Mouse (Mus musculus): ENCODE measurements around the gene Hdac4. TPM values are rescaled to one million over a fixed set of nuclear protein-coding genes. Genes with fewer than 3 reads are reported as not detected.

Hdac4 gene
- polyA plus RNA-seq, 1 experiment, result 22.6 TPM

- TF ChIP-seq CTCF (IDR thresholded peaks at IDR 0.05; ENCODE audit: insufficient read depth, low read length) (no peak), POLR2A (IDR thresholded peaks at IDR 0.05; ENCODE audit: borderline replicate concordance, extremely low read depth, low read depth, low read length) (no peak)
- 71% methylated on average over 3 of the region's 3 CpGs for whole genome bisulfite sequencing
Measured at GRCm38 (mm10) chr1:92096991-92097525, 98.4 kb downstream of the Hdac4 start.

DNA sequence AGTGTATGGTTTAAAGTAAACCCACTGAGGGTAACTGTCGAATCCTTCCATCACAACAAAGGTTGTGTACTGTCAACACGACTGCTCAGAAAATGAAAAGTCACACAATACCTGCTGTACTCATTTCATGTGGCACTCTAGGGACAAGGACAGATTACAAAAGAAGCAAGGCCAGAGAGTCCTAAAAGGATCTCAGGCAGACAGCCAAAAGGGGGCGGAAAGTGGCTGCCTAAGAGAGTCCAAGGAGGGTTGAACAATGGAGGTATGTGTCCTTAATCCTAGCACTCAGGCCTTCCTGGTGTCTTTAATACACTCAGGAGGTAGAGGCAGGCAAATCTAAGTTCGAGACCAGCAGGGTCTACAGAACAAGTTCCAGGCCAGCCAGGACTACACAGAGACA, 103.2 kb downstream of the Hdac4 start:
- DNase-seq, result no peak
- WGBS, result 81% methylated on average over 4 of the region's 4 CpGs
- no peak overlapping the region for H3K4me3 ChIP-seq (replicated peaks; ENCODE audit: extremely low read depth, low read depth, low read length)
- TF ChIP-seq CTCF (IDR thresholded peaks at IDR 0.05; ENCODE audit: insufficient read depth, low read length) (no peak), POLR2A (IDR thresholded peaks at IDR 0.05; ENCODE audit: borderline replicate concordance, extremely low read depth, low read depth, low read length) (no peak)
- H3K4me1 ChIP-seq (ENCODE audit: control insufficient read depth, insufficient read depth, low read length), result no peaks in the 10 kb centered on the region; the same call in 1 of the 2 replicates

More at GRCm38 (mm10) chr1:92096991-92097525, 98.4 kb downstream of the Hdac4 start:
- Histone ChIP-seq H3K4me1 (ENCODE audit: control insufficient read depth, insufficient read depth, low read length) (peaks cover 9% of the 10 kb centered on the region; the same call in 1 of the 2 replicates), H3K4me3 (replicated peaks; ENCODE audit: extremely low read depth, low read depth, low read length) (no peak overlapping the region)
- DNase-seq, result no peak

DNA sequence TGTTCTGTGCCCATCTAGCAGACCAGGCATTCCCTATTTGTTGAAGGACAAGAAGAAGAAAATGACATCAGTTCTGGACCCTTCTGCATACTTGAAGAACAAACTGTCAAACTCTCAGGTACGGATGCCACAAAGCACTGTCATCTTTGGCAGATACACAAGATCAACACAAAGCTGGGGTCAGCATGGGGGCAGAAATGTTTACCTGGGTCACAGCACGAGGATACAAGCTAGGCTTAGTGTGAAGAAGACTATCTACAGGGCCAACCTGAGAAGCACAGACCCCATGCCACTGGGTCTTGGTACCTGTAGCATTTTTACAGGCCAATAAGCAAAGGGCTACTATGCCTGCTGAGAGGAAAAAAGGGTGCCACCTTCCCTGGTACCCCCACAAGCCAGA, 107.7 kb downstream of the Hdac4 start:
- peaks cover 5% of the 10 kb centered on the region; the same call in 1 of the 2 replicates for H3K4me1 ChIP-seq (ENCODE audit: control insufficient read depth, insufficient read depth, low read length)
- no peak for TF ChIP-seq POLR2A (IDR thresholded peaks at IDR 0.05; ENCODE audit: borderline replicate concordance, extremely low read depth, low read depth, low read length)
- TF ChIP-seq CTCF (IDR thresholded peaks at IDR 0.05; ENCODE audit: insufficient read depth, low read length), result no peak
- DNase-seq, result no peak
- no peak overlapping the region for H3K4me3 ChIP-seq (replicated peaks; ENCODE audit: extremely low read depth, low read depth, low read length)
- WGBS, result 63% methylated on average over 2 of the region's 2 CpGs

DNA sequence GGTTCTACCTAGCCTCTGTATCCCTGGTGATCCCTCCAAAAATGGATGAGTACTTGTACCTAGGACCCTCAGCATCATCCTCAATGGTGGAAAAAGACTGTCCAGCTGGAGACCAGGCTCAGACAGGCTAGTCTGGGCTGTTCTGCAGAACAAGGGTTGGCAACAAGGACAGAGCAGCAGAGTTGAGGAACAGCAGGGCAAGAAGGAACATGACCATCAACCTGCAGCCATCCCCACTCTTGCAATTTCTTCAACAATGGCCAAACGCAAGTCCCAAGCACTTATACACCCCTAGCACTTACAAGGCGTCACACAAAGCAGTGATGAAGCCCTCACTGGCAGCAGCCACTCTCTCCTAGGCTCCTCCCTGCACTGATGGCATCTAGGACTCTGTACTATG, 108.2 kb downstream of the Hdac4 start:
- Histone ChIP-seq H3K4me3 (replicated peaks; ENCODE audit: extremely low read depth, low read depth, low read length) (no peak overlapping the region), H3K4me1 (ENCODE audit: control insufficient read depth, insufficient read depth, low read length) (peaks cover 5% of the 10 kb centered on the region; the same call in 1 of the 2 replicates)
- DNase-seq, result no peak
- WGBS, result 77% methylated on average over 2 of the region's 2 CpGs
- no peak for TF ChIP-seq POLR2A (IDR thresholded peaks at IDR 0.05; ENCODE audit: borderline replicate concordance, extremely low read depth, low read depth, low read length)
- TF ChIP-seq CTCF (IDR thresholded peaks at IDR 0.05; ENCODE audit: insufficient read depth, low read length), result no peak

DNA sequence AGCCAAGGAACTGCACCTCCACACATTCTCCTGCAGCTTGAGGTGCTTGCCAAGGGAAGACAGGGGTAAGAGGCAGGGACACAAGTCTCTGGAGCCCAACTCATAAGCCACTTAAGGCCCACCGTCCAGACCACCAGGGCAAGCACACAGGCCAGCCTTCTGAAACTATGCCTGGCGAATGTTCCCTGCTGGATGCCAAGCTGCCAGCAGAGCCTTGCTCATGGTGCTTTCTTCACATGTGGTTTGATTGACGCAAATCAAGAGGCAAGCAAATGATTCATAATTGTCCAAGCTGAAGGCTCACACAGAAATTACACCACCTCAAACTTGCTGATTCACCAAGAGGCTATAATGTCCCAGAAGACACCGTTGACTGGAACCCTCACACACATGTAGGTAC, 108.7 kb downstream of the Hdac4 start:
- no peak overlapping the region for H3K4me3 ChIP-seq (replicated peaks; ENCODE audit: extremely low read depth, low read depth, low read length)
- no peak for DNase-seq
- WGBS, result 78% methylated on average over 4 of the region's 4 CpGs
- no peak for TF ChIP-seq CTCF (IDR thresholded peaks at IDR 0.05; ENCODE audit: insufficient read depth, low read length)
- TF ChIP-seq POLR2A (IDR thresholded peaks at IDR 0.05; ENCODE audit: borderline replicate concordance, extremely low read depth, low read depth, low read length), result no peak
- peaks cover 5% of the 10 kb centered on the region; the same call in 1 of the 2 replicates for H3K4me1 ChIP-seq (ENCODE audit: control insufficient read depth, insufficient read depth, low read length)

- Histone ChIP-seq H3K4me1 (ENCODE audit: control insufficient read depth, insufficient read depth, low read length) (peaks cover 5% of the 10 kb centered on the region; the same call in 1 of the 2 replicates), H3K4me3 (replicated peaks; ENCODE audit: extremely low read depth, low read depth, low read length) (no peak overlapping the region)
- DNase-seq, result no peak
- 38% methylated on average over 1 of the region's 1 CpGs for WGBS
- TF ChIP-seq CTCF (IDR thresholded peaks at IDR 0.05; ENCODE audit: insufficient read depth, low read length) (no peak), POLR2A (IDR thresholded peaks at IDR 0.05; ENCODE audit: borderline replicate concordance, extremely low read depth, low read depth, low read length) (no peak)
Measured at GRCm38 (mm10) chr1:92086277-92086813, 109.2 kb downstream of the Hdac4 start.

GRCm38 (mm10) chr1:92084738-92085137, 110.8 kb downstream of the Hdac4 start:
- Histone ChIP-seq H3K4me3 (replicated peaks; ENCODE audit: extremely low read depth, low read depth, low read length) (no peak overlapping the region), H3K4me1 (ENCODE audit: control insufficient read depth, insufficient read depth, low read length) (peaks cover 5% of the 10 kb centered on the region; the same call in 1 of the 2 replicates)
- 96% methylated on average over 2 of the region's 2 CpGs for WGBS
- TF ChIP-seq CTCF (IDR thresholded peaks at IDR 0.05; ENCODE audit: insufficient read depth, low read length) (peak; percentile 23; the same call in 1 of the 2 replicates), POLR2A (IDR thresholded peaks at IDR 0.05; ENCODE audit: borderline replicate concordance, extremely low read depth, low read depth, low read length) (no peak)
- DNase-seq, result no peak

DNA sequence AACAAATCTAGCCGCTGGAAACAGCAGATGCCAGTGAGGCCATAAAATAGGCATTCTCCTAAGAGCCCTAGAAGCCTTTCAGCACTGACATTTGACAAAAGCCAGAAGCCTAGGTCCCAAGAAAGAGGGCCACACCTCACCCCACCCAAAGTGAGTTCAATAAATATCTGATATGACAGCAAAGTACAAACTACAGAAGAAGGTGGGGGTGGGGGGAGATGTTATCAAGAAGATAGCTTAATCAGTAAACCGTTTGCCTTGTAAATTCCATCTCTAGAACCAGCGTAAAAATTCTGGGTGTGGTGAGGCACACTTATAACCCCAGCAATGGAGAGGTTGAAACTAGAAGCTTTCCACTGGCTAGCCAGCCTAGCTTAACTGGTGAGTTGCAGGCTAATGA, 111.5 kb downstream of the Hdac4 start:
- 40% methylated on average over 3 of the region's 3 CpGs for WGBS
- Histone ChIP-seq H3K4me3 (replicated peaks; ENCODE audit: extremely low read depth, low read depth, low read length) (no peak overlapping the region), H3K4me1 (ENCODE audit: control insufficient read depth, insufficient read depth, low read length) (peaks cover 7% of the 10 kb centered on the region; the same call in 1 of the 2 replicates)
- TF ChIP-seq POLR2A (IDR thresholded peaks at IDR 0.05; ENCODE audit: borderline replicate concordance, extremely low read depth, low read depth, low read length), result no peak
- no peak for TF ChIP-seq CTCF (IDR thresholded peaks at IDR 0.05; ENCODE audit: insufficient read depth, low read length)
- DNase-seq, result no peak

GRCm38 (mm10) chr1:92082837-92083541, 112.5 kb downstream of the Hdac4 start:
- Histone ChIP-seq H3K4me1 (ENCODE audit: control insufficient read depth, insufficient read depth, low read length) (peaks cover 7% of the 10 kb centered on the region; the same call in 1 of the 2 replicates), H3K4me3 (replicated peaks; ENCODE audit: extremely low read depth, low read depth, low read length) (no peak overlapping the region)
- DNase-seq, result no peak
- TF ChIP-seq CTCF (IDR thresholded peaks at IDR 0.05; ENCODE audit: insufficient read depth, low read length) (no peak), POLR2A (IDR thresholded peaks at IDR 0.05; ENCODE audit: borderline replicate concordance, extremely low read depth, low read depth, low read length) (no peak)
- WGBS, result 75% methylated on average over 6 of the region's 6 CpGs
